Mouse (Mus musculus) large intestine, adult 2 months (tissue): ENCODE results near the gene Selenof. TPM values are rescaled to one million over a fixed set of nuclear protein-coding genes. Genes with fewer than 3 reads are reported as not detected.

ENCODE experiments used
- DNase-seq: peaks from one replicate; pipeline ENCODE4 v3.0.0-alpha.2; 2012; ENCODE audit warnings: low read depth, low spot score
- WGBS: fragments of 180-500 bp; shearing (Covaris S2); methylation state at CpG from one replicate; pipeline ENCODE4 v1.1.7; 2018; 5-methylcytosine and 5-hydroxymethylcytosine counted together
- polyA plus RNA-seq: library from polyadenylated mRNA; depleted of rRNA; stranded (reverse); fragments of >200 nt; gene quantifications from 2 replicates; pipeline ENCODE4 v1.2.3, GENCODE M21; 2012; rRNA removed

The Selenof gene
- 129 and 135 TPM in 2 replicates for polyA plus RNA-seq

DNA sequence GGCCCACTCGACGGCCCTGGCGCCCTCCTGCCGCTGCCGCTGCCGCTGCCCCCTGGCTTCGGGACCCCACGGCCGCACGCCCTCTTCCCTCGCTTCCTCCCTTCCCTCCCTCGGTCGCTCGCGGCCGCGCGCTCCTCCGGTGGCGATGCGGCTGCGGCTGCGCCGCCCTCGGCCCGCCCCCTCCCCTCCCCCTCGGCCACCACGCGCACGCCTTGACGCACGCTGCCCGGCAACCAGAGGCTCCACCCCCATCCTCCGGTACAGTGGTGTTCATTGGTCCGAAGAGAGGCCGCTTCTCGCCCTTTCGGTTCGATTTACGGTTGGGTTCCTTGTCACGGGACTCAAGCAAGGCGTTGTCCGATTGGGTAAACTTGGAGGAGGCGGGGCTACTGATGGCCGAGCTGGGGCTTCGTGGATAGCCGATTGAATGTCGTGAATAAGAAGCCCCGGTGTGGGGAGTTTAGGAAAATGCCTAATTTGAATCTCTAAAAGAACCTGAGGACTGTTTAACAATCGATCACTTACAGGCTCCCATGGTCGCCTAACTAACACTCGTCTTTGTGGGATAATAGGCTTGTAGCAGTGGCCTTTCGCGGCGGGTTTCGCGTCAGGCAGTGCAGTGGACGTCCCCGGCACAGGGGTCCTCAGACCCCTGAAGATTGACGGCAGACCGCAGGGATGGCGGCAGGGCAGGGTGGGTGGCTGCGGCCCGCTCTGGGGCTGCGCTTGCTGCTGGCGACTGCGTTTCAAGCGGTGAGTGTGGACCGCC, at the start of gene Selenof, which contains the start of gene Hs2st1:
Gene Selenof, plus strand, starts transcription at position 258 of the 769 bp plus-strand sequence.
Gene Hs2st1, minus strand, starts transcription at position 135 of the 769 bp plus-strand sequence.
- DNase-seq, result peak; percentile 99
- 1% methylated on average over 67 of the region's 69 CpGs for WGBS

DNA sequence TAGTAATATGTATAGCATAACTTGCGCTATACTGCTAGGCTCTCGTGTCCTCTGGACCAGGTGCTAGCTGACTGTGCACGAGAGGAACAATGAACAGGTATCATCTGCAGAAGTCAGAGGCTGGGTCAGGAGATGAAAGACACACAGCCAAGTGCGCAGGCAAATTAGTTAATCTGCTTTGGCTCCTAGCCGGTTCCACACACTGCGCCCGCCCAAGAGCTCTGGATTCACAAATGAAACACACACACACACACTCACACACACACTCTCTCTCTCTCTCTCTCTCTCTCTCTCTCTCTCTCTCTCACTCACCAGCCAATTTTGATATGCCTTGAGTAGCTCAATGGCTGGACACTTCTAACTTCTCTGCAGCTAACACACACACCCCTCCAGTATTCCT, 42.2 kb upstream of the Selenof start:
- 87% methylated on average over 7 of the region's 7 CpGs for WGBS
- no peak for DNase-seq

DNA sequence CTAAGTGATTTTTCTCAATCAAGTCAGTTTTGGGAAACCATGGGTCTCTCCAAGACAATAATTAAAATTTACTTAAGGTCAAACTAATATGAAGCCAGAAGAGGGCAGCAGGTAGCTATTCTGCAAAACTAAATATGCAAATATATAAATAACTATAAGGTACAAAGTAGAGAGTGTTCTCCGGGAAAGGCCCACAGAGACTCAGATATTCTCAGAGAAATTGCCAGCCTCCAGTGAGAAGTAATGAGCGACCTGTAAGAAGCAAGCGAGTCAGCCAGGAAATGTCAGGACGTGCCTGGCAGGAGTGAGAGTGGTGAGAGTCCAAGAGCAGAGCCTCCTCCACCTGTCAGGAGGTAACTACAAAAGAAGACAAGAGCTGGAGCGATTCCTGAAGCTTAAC, 39.1 kb upstream of the Selenof start:
- DNase-seq, result no peak
- 26% methylated on average over 5 of the region's 5 CpGs for WGBS

DNA sequence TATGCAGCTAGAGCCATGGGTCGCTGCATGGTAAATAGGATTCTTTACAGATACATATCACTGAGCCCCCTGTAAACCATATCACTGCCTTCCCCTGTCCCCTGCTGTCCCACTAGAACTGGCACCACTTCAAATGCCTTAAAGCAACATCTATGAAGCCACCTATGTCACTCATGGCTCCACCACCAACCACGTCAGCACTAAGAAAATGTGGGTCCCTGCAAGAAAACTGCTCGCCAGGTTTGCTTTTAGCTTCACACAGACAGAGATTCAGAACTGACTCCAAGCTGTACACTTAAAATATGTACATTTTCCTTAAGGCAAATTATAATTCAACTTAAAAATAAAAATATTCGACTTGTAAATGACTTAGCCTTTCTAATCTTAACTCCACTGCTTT, 35.0 kb upstream of the Selenof start:
- DNase-seq, result no peak
- 91% methylated on average over 4 of the region's 4 CpGs for WGBS

DNA sequence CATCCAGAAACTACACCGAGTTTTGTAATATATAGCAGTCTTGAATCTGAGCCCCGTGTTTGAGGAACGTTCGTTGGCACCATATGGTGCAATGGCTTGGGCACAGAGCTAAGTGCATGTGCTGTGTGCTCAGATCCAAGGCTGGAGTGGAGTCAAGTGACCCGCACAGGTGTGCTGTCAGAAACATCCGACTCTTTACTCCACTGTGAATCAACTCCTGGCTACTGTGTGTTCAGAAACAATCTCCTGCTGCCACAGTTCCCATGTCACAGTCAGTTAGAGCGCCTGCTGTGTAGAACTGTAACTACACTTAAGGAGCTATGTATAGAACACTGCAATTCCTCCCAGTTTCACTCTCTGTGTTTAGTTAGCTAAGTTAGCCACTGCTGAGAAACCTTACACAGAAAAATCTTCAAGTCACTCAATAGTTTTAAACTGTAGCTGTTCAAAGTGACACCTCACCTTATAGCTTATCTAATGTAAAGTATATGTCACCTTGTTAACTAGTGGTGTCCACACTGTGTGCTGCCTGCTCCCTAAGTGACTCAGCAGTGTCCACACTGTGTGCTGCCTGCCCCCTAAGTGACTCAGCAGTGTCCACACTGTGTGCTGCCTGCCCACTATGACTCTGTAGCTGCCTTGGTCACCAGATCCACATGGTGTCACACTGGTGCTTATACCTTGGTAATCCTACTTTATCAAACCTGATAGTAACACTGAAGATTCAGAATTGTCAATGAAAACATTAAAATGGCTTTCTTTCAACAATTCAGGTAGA, 32.8 kb upstream of the Selenof start:
- DNase-seq, result no peak
- WGBS, result 82% methylated on average over 7 of the region's 7 CpGs

DNA sequence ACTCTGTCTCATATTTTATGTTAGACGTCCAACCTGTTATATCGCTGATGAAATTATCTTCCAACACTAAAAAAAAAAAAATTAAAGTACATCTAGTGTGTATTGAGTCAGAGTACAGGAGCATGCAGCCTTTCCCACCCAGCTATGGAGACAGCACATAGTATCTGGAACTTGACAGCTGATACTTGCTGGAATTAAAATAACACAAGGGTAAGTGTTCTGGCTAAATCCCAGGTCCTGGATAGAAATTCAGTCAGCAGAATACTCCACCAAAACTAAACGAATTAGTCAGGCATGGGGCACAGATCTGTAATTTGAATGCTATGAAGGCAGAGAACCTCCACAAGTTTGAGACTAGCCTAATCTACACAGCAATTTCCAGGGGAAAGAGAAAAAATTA, 31.1 kb upstream of the Selenof start:
- DNase-seq, result no peak
- WGBS, result 52% methylated on average over 3 of the region's 3 CpGs

DNA sequence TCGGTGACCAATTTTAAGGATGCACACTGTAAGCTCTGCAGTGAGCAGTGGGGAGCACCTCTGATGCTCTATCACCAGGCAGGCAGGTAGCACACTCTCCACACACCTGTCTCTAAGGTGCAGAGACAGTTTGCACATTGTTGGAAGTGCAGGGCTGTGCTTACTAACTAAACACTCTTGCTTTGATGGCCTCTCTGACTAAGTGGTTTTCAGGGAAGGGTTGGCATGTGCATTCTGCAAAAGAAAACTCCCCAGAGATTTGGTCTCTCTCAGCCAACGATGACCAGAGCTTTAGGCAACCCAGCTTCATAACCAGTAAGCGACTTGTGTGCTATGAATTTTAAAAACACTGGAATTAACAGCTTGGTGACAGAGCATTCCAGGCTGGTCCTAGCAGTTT, 29.3 kb upstream of the Selenof start:
- WGBS, result 74% methylated on average over 3 of the region's 3 CpGs
- DNase-seq, result no peak

DNA sequence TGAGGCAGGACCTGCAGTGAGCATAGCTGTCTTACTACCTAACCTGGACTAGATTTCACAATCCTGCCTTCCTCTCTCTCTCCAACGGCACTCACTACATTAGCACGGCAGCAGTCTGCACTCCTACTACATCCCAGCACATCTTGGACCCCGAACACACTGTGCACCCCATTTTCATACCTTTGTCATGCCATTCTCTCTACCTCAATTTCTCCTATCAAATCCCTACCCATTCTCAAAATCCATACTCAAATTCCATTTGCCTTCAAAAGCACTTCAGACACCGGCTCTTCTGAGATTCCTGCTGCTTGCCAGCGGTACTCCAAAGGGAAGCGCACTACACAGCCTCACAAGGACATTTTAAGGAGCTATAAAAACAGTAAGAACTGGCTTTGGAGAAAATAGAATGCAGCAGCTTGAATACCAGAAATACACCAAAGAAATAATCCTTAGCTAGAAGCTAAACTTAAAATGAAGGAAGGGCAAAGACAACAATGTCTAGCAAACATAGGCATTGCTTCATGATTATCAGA, 28.1 kb upstream of the Selenof start:
- whole genome bisulfite sequencing, result 57% methylated on average over 6 of the region's 6 CpGs
- DNase-seq, result no peak

DNA sequence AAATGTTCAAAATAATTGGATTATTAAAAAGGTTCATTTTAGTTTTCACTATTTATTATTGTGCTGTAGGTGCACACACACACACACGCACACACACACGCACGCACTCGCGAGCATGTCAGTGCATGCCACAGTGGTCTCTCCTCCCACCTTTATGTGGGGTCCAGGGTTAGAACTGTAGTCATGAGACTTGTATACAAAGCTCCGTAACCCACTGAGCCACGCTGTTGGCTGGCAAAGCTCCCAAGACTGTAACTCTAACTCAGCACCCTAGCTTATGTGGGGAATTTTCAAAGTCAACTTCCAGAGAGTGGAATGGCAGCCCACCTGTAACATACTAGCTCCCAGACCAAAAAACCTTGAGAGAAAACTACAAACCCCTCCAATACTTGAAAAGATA, 25.0 kb upstream of the Selenof start:
- no peak for DNase-seq
- 80% methylated on average over 7 of the region's 7 CpGs for WGBS

DNA sequence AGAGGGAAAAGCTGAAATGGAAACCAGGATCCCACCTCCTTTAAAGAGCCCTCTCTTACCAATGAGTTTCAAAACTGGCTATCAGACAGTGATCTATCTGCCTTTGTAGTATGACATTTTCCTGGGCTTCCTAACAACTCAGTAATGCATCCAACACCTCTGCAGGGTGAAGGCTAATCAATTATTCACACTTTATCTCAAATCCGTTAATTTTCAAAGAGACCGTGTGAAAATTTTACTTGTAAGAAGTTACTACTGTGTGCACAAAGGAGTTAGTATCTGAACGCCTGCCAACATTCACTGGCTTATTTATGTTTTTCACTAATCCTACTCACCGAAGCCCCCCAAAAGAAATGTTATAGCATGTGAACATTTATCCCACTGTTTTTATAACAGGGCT, 24.3 kb upstream of the Selenof start:
- WGBS, result 60% methylated on average over 4 of the region's 4 CpGs
- DNase-seq, result no peak

DNA sequence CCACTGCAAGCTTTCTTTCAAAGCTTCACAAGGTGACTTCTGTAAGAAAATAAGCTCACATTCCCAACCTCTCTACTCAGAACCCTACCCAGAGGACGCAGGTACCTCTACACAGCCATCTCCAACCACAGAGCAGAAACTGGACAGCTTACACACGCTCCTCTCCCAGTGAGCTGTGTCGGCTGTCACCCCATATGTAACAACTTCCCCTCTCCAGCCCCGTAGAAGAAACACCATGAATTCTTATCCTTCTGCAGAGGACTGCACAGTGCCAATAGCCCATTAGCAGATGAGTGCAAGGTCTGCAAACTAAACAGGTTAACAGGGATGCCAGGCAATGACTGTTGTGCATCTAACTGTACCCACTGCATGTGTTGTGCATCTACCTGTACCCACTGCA, 23.6 kb upstream of the Selenof start:
- WGBS, result 59% methylated on average over 4 of the region's 4 CpGs
- DNase-seq, result no peak

DNA sequence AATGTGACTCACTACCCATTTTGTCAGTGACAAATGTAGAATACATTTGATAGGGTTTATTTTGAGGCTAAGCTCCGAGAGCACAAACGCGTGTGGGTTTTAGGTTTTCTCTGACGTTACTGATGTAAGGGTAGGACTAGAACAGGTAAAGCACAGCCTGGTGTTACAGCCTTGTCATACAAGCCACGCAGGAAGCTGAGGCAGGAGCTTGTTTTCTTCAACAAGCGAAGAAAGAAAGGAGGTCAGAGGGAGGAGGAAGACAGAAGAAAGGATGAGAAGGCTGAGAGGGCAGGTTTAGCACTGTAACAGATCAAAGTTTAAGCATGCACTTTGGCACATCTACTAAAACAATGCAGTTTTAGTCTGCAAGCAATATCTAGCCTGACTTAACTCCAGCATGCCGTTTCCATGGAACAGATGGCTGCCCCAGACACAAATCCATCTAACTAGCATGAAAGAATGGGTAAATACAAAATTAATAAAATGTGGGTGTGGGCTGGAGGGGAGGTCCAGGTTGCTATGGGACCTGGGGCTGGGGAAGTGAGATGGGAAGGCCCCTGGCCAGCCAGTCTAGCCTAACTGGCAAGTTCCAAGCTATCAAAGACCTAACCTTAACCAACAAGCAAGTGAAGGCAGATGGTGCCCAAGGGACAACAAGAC, 21.8 kb upstream of the Selenof start:
- WGBS, result 84% methylated on average over 7 of the region's 7 CpGs
- no peak for DNase-seq

DNA sequence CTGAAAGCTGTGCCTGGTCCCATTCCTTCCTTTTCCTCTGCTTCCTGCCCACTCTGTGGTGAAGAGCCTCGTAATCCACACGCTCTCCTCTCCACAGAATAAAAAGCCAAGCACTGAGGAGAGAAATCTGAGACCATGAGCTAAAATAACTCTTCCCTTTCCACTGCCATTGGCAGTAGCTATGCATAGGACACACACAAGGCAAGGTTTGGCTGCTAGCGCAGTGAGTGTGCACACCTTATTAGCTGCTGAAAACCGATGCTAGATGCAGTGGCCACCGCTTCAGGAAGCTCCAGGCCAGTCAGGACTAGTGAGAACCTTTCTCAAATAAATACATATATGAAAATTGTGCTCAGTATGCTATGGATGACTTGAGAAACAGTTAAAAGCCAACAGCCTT, 20.1 kb upstream of the Selenof start:
- DNase-seq, result no peak
- WGBS, result 94% methylated on average over 5 of the region's 5 CpGs

DNA sequence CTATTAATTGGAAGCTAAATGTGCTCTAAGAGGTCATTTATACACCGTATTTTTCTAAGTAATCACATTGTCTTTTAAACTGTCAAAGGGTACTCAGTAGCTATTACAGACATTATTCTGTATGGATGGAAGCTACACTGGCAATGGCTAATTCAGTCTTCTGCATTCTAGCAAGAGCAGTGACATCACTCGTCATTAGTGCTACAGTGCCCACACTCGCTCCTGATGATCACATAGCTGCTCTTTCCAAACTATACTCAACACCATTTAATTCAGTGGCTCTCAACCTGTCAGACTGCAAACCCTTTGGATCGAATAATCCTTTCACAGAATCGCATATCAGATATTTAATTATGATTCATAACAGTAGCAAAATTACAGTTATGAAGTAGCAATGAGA, 19.4 kb upstream of the Selenof start:
- WGBS, result 89% methylated on average over 5 of the region's 5 CpGs
- DNase-seq, result no peak

DNA sequence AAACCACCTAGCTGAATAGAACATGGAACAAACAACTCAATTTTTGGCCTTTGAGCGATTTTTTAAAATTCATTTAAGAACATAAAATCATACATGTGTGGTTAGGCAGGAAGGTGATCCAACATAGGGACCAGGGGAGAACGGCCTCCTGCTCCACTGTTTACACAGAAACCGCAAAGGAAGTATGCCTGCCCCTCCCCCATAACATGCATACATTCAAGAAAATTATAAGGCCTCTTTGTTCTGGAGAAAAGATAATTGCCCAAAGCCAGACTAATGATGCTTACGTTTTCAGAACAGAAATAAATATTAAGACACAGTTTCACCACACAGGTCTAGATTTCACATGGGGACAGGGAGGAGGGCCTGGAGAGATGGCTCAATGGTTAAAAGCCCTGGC, 18.7 kb upstream of the Selenof start:
- 34% methylated on average over 4 of the region's 4 CpGs for WGBS
- DNase-seq, result no peak

DNA sequence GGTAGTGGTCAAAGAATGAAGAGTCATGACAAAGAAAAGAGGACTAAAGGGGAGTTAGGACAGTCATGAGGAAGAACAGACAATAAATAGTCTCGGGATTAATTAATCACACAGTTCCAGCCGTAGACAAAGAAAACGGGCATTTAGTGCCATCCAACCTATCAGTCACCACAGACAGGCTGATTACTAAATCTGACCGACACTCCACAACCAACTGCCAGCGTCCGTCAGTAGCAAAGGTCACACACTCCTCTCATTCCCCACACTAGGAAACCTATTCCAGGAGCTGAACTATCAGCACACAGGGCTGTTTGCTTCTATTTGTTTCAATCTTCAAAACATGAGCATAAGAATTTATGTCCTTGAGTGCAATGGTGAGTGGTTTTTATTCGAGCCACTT, 16.2 kb upstream of the Selenof start:
- no peak for DNase-seq
- 80% methylated on average over 7 of the region's 7 CpGs for WGBS

DNA sequence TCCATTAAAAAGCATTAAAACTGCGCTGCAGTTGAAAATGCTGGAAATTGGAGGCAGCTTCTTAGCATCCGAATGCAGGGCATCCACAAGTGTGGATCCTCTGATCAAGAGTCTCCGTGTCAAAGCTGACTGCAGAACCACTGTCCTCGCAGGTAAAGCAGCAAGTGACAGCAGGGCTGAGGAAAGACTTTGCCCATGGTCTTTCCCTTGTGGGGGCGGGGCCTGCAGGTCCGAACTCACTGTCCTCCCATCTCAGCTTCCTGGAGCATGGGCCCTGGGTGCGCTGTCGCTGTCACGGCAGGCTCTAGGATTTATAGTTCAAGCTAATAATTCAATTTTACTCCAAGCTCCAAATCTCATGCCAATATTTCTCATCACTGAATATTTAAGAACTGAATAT, 15.6 kb upstream of the Selenof start:
- no peak for DNase-seq
- 55% methylated on average over 9 of the region's 9 CpGs for WGBS

DNA sequence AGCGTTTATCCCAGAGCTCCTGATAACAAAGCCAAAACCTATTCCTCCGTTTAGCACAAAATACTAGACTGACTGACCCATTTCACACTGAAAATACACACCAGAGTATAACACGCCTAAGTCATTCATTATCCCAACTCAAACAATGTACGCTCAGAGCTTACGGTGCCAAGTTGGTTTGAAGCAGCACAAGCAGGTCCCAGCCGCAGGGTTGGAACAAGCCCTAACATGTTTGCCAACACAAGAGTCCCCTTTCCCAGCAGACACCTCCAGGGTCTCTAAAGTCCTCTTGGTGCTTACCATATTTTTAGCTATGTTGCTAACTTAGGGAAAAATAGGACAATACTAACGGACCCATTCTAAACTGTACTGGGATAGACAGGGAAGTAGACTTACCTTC, 15.0 kb upstream of the Selenof start:
- 58% methylated on average over 7 of the region's 7 CpGs for WGBS
- DNase-seq, result no peak

DNA sequence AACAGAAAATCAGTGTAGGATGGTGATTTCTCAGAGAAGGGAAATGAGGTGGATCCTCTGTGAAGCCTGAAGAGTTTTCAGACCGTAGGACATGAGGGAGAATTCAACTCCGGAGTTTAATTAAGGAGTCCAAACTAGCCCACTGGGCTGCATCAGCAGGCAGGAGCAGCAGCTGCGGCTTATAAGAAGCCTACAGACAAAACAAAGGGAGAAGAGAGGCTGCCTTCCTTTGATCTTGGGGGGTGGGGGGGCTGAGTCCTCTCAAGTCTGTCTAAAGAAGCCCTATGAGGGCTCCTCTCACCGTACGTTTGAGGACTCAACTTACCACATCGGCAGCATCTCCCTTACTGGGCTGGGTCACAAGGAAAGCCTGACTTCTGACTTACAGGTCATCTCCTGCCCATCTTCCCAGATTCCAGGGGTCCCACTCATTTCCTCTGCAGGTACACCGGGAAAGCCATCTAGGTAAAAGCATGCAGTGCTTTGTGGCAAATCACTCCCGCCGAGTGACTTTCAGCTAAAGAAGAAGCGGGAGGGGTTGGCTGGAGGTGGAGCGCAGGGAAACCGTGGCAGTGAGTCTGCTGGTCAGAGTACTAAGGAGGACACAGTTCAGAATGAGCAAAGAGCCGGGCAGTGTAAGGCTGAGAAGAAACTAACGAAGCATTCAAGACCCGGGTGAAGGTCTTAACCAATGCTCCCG, 13.3 kb upstream of the Selenof start:
- DNase-seq, result no peak

DNA sequence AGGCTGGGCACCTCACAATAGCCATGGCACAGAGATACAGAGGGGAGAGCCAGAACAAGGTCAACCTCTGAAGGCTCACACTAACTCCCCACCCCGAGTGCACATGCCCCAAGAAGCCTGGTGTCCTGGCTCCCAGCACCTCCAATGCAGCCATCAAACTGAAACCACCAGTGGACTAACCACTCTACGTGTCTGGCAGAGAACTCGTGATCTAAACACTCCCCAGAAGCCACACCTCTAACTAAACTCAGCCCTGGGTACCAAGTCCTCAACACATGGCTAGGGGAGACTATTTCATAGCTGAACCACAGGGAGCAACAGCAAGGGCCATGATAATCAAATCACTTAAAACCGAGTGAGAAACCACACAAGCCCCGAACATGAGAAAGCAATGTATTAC, 11.8 kb upstream of the Selenof start:
- WGBS, result 35% methylated on average over 5 of the region's 5 CpGs
- no peak for DNase-seq

More for the DNA sequence above, 13.3 kb upstream of the Selenof start:
- 60% methylated on average over 16 of the region's 16 CpGs for WGBS
